12 mouse cellular contexts compared by ENCODE assay signal in the genomic region with DNA sequence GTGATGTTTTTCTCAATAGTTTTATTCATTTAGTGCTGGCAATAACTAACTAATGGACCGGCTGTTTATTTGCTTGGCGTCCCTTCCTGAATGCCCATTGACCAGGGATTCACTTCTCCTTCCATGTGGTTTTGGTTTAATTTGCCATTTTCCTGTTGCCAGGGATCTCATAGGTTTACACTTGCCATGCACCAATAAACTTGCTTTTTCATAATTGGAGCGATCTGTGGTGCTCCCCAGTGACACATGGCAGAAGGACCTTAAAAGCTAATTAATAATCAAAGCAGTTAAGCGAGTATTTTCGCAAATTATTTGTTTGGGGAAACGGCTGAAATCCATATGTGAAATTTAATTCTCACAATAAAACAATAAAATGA.
DNase-seq lines count a peak whose midpoint lies in the region; ATAC-seq and TF ChIP-seq lines count a peak whose summit lies in the region.
"Had no signal": no experiment of that assay in that cellular context is flagged by ENCODE, and none has a peak within 500 bp of the region (broad histone marks: within the 10 kb centered on the region; RNA-seq: fewer than 3 reads in every experiment).

No protein-coding gene starts in this region.

- H3K27ac ChIP-seq in hindbrain, embryonic 13.5 days: peak overlapping the region; percentile 58
- H3K27ac ChIP-seq in hindbrain, embryonic 10.5 days: no peak overlapping the region
- no peak overlapping the region for H3K27ac ChIP-seq in lung, postnatal 0 days (ENCODE audit: low read length)
- peak overlapping the region; percentile 32 for H3K27ac ChIP-seq in limb, embryonic 10.5 days
- H3K27ac ChIP-seq in stomach, embryonic 15.5 days: no peak overlapping the region
- no peak overlapping the region for H3K27ac ChIP-seq in cerebellum, adult 2 months (ENCODE audit: insufficient read depth, low read length)
- H3K27ac ChIP-seq: heart, adult 2 months; liver, embryonic 13.5 days had no signal

- ATAC-seq in hindbrain, embryonic 13.5 days (ENCODE audit: low FRiP score): no peak
- ATAC-seq in lung, postnatal 0 days: no peak
- ATAC-seq in stomach, embryonic 15.5 days (ENCODE audit: insufficient read depth, low FRiP score, low read depth): no peak

- TF ChIP-seq POLR2A in cerebellum, adult 2 months (IDR thresholded peaks at IDR 0.05; ENCODE audit: borderline replicate concordance, insufficient read depth, low read length): no peak

- no peak for TF ChIP-seq CTCF in lung, postnatal 0 days (IDR thresholded peaks at IDR 0.05)
- no peak for TF ChIP-seq CTCF in cerebellum, adult 2 months (IDR thresholded peaks at IDR 0.05; ENCODE audit: borderline replicate concordance, insufficient read depth, low read depth, low read length)

- TF ChIP-seq EP300 in lung, postnatal 0 days (IDR thresholded peaks at IDR 0.05): no peak

- DNase-seq in hindbrain, embryonic 10.5 days (ENCODE audit: low spot score): no peak
- no peak for DNase-seq in lung, postnatal 0 days (ENCODE audit: low spot score)
- DNase-seq in lung, postnatal 14 days: no peak
- DNase-seq in limb, embryonic 10.5 days (ENCODE audit: low spot score): no peak
- DNase-seq in left cerebral cortex, postnatal 4 days: no peak
- DNase-seq in cerebellum, adult 2 months: no peak
- DNase-seq: adrenal gland, postnatal 36 days; heart, adult 2 months; liver, embryonic 13.5 days; right cerebral cortex, adult 18-20 months had no signal

- peak overlapping the region; percentile 39 for H3K4me2 ChIP-seq in hindbrain, embryonic 13.5 days
- H3K4me2 ChIP-seq in lung, postnatal 0 days (replicated peaks; ENCODE audit: low read depth, low read length): 0 out of 2 replicates have a peak overlapping the region, but pooled peaks have one; percentile 0
- H3K4me2 ChIP-seq in stomach, embryonic 15.5 days: peak overlapping the region; percentile 45
- H3K4me2 ChIP-seq: liver, embryonic 13.5 days had no signal

- no peaks in the 10 kb centered on the region for H3K36me3 ChIP-seq in hindbrain, embryonic 13.5 days
- no peaks in the 10 kb centered on the region for H3K36me3 ChIP-seq in hindbrain, embryonic 10.5 days
- no peaks in the 10 kb centered on the region for H3K36me3 ChIP-seq in lung, postnatal 0 days (ENCODE audit: insufficient read depth, low read length)
- no peaks in the 10 kb centered on the region for H3K36me3 ChIP-seq in limb, embryonic 10.5 days
- H3K36me3 ChIP-seq in stomach, embryonic 15.5 days: no peaks in the 10 kb centered on the region
- H3K36me3 ChIP-seq: liver, embryonic 13.5 days had no signal

- peak overlapping the region; percentile 17 for H3K4me3 ChIP-seq in hindbrain, embryonic 13.5 days
- no peak overlapping the region for H3K4me3 ChIP-seq in hindbrain, embryonic 10.5 days
- H3K4me3 ChIP-seq in lung, postnatal 0 days (ENCODE audit: low read depth, low read length): no peak overlapping the region
- peak overlapping the region; percentile 26; the same call in 1 of the 2 replicates for H3K4me3 ChIP-seq in limb, embryonic 10.5 days
- H3K4me3 ChIP-seq in stomach, embryonic 15.5 days (replicated peaks): peak overlapping the region; percentile 6
- H3K4me3 ChIP-seq in cerebellum, adult 2 months (replicated peaks; ENCODE audit: insufficient read depth, low read depth, low read length): no peak overlapping the region
- H3K4me3 ChIP-seq: heart, adult 2 months; liver, embryonic 13.5 days had no signal

- no peak overlapping the region; the same call in 1 of the 2 replicates for H3K9ac ChIP-seq in hindbrain, embryonic 13.5 days
- no peak overlapping the region for H3K9ac ChIP-seq in lung, postnatal 0 days (replicated peaks; ENCODE audit: low read depth)
- no peak overlapping the region for H3K9ac ChIP-seq in stomach, embryonic 15.5 days
- H3K9ac ChIP-seq: liver, embryonic 13.5 days had no signal

- H3K27me3 ChIP-seq in hindbrain, embryonic 13.5 days: no peaks in the 10 kb centered on the region
- H3K27me3 ChIP-seq in hindbrain, embryonic 10.5 days (ENCODE audit: insufficient read depth, poor library complexity, severe bottlenecking): no peaks in the 10 kb centered on the region
- no peaks in the 10 kb centered on the region for H3K27me3 ChIP-seq in lung, postnatal 0 days (replicated peaks; ENCODE audit: insufficient read depth, low read length)
- no peaks in the 10 kb centered on the region for H3K27me3 ChIP-seq in limb, embryonic 10.5 days (ENCODE audit: low read depth, poor library complexity, severe bottlenecking)
- H3K27me3 ChIP-seq in stomach, embryonic 15.5 days (replicated peaks): no peaks in the 10 kb centered on the region
- H3K27me3 ChIP-seq in cerebellum, adult 2 months (ENCODE audit: control insufficient read depth, insufficient read depth, low read length): no peaks in the 10 kb centered on the region
- H3K27me3 ChIP-seq: liver, embryonic 13.5 days had no signal

- WGBS in hindbrain, embryonic 13.5 days: 67% methylated on average over 6 of the region's 6 CpGs
- 88% methylated on average over 6 of the region's 6 CpGs for WGBS in hindbrain, embryonic 10.5 days
- WGBS in lung, postnatal 0 days: 75% methylated on average over 6 of the region's 6 CpGs
- 67% methylated on average over 6 of the region's 6 CpGs for WGBS in limb, embryonic 10.5 days
- 58% methylated on average over 6 of the region's 6 CpGs for WGBS in stomach, embryonic 15.5 days
- 17% methylated on average over 6 of the region's 6 CpGs for WGBS in cerebellum, adult 2 months

- peaks cover 9% of the 10 kb centered on the region; the same call in 1 of the 2 replicates for H3K4me1 ChIP-seq in hindbrain, embryonic 13.5 days (replicated peaks)
- H3K4me1 ChIP-seq in hindbrain, embryonic 10.5 days (replicated peaks): no peaks in the 10 kb centered on the region
- no peaks in the 10 kb centered on the region for H3K4me1 ChIP-seq in lung, postnatal 0 days (ENCODE audit: insufficient read depth, low read depth, low read length)
- H3K4me1 ChIP-seq in limb, embryonic 10.5 days: peaks cover 13% of the 10 kb centered on the region
- H3K4me1 ChIP-seq in stomach, embryonic 15.5 days: no peaks in the 10 kb centered on the region
- 0 out of 2 replicates have a peak, but pooled peaks cover 2% of the 10 kb centered on the region for H3K4me1 ChIP-seq in cerebellum, adult 2 months (ENCODE audit: control insufficient read depth, insufficient read depth, low read length)
- H3K4me1 ChIP-seq: liver, embryonic 13.5 days had no signal

- intact Hi-C loops in left cerebral cortex, postnatal 4 days (cut with DNase I): no loop called here

- H3K9me3 ChIP-seq in hindbrain, embryonic 13.5 days: no peaks in the 10 kb centered on the region
- H3K9me3 ChIP-seq in hindbrain, embryonic 10.5 days: no peaks in the 10 kb centered on the region
- H3K9me3 ChIP-seq in lung, postnatal 0 days (ENCODE audit: low read length): no peaks in the 10 kb centered on the region
- H3K9me3 ChIP-seq in limb, embryonic 10.5 days (replicated peaks): no peaks in the 10 kb centered on the region
- H3K9me3 ChIP-seq in stomach, embryonic 15.5 days: no peaks in the 10 kb centered on the region
- H3K9me3 ChIP-seq: liver, embryonic 13.5 days had no signal

Comparison
In these comparisons a context has a peak if more than half of its experiments do, and no peak if none do; other contexts are left out.
1. H3K27ac ChIP-seq: peak in hindbrain, embryonic 13.5 days (single experiment) and limb, embryonic 10.5 days (single experiment); none in hindbrain, embryonic 10.5 days (single experiment), lung, postnatal 0 days (single experiment), stomach, embryonic 15.5 days (single experiment) and cerebellum, adult 2 months (single experiment).
2. H3K4me3 ChIP-seq: peak in hindbrain, embryonic 13.5 days (single experiment), limb, embryonic 10.5 days (single experiment) and stomach, embryonic 15.5 days (single experiment); none in hindbrain, embryonic 10.5 days (single experiment), lung, postnatal 0 days (single experiment) and cerebellum, adult 2 months (single experiment).
3. Peak in every context shown above with its lines, with median percentiles within 50 percentile points of each other: H3K4me2 ChIP-seq.